Mouse (Mus musculus): ENCODE data around the gene Pard3b.

Pard3b gene

DNA sequence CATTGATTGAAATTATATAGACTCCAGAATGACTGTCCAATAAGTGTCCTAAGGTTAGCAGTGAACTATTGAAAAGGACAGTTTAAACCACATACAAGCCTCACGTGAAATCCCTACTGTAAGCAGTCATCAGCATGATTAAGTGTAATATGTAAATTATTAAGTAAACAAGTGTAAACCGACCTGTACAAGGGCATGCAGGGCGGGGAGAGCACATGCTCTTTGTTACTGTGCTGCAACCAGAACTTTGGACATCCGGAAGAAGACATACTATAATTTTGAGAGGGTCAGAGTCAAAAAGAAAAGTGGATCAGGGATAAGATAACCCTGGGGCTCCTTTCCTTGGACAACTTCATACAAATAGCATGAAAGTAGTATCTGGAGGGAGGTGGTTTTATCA, 749.4 kb downstream of the Pard3b start:
- no peak for ATAC-seq (ENCODE audit: low TSS enrichment)

- no peak for ATAC-seq (ENCODE audit: low TSS enrichment)
Observed at GRCm38 (mm10) chr1:62392863-62393262, 754.2 kb downstream of the Pard3b start.

DNA sequence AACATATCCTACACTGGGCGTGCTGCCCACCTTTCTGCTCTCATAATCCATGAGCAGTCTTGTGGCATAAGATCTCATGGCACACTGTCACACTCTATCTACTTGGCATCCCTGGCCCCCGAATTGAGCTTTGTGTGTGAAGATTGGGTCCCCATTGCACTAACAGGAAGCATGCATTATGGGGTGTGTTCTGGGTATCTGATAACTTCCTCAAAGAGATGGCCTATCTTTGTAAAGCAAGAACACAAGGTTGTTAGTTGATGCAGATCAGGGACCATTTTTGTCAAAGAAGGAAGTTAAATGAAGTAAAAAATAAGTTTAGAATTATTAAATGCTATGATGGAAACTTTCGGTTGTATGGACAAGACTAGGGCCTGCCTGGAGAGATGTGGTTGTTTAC, 755.9 kb downstream of the Pard3b start:
- ATAC-seq (ENCODE audit: low TSS enrichment): no peak

DNA sequence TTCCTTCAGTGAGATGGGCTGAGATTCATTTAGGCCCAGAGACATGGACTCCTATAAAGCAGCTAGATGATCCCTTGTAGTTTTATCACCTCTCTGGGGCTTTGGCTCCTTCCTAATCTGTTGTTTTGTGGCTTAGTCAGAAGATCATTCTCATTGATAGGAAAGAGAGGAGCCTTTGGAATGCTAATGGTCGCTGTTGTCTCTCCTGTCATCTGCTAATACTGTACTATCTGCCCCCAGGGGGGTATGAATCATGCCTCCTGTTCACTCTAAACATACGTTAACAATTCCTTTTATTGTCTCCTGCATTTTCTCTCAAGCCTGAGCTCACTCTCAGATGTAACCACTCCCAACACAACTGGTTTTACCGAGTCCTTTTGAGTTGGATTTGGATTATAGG, 759.6 kb downstream of the Pard3b start:
- no peak; the same call in 1 of the 2 replicates for ATAC-seq (ENCODE audit: low TSS enrichment)

GRCm38 (mm10) chr1:62398738-62399137, 760.1 kb downstream of the Pard3b start:
- peak; percentile 100 for ATAC-seq (ENCODE audit: low TSS enrichment)

- ATAC-seq (ENCODE audit: low TSS enrichment): no peak
Observed at GRCm38 (mm10) chr1:62405061-62405460, 766.4 kb downstream of the Pard3b start.

DNA sequence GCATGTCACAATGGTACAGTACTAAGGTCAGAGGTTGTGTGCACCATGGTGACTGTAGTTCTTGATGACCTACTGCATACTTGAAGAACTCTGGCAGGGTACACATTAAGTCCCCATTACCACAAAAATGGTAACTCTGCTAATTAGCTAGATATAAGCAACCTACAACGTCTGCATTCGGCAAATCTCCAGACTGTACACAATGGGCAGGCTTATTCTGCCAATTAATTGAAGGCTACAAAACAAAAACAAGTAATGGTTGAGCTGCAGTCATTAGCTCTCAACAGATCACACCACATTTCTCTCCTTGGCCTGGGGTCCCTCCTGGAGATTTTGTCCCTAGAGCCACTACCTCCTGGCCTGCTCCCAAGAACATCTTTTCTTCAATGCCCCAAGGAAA, 772.7 kb downstream of the Pard3b start:
- ATAC-seq (ENCODE audit: low TSS enrichment): no peak

- no peak for ATAC-seq (ENCODE audit: low TSS enrichment)
Observed at GRCm38 (mm10) chr1:62412019-62412418, 773.4 kb downstream of the Pard3b start.

GRCm38 (mm10) chr1:62412988-62413387, 774.4 kb downstream of the Pard3b start:
- ATAC-seq (ENCODE audit: low TSS enrichment): no peak

DNA sequence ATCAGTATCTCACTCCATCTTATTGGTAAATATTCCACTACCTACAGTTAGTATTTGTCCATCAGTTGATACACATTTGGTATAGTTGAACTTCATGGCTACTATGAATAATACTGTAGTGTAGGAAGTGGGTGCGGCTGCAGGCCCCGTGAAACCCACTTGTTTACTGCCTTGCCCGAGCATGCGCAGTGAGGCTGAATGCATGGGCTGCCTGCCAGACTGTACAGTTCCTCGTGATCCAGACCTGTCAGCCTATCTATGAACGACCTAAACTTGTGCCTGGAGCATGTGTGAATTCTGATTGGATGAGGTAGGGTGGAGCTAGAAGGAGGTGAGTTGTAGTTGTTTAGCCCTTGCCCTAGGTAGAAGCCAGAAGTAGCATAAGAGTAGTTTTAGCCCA, 775.9 kb downstream of the Pard3b start:
- ATAC-seq (ENCODE audit: low TSS enrichment): no peak

DNA sequence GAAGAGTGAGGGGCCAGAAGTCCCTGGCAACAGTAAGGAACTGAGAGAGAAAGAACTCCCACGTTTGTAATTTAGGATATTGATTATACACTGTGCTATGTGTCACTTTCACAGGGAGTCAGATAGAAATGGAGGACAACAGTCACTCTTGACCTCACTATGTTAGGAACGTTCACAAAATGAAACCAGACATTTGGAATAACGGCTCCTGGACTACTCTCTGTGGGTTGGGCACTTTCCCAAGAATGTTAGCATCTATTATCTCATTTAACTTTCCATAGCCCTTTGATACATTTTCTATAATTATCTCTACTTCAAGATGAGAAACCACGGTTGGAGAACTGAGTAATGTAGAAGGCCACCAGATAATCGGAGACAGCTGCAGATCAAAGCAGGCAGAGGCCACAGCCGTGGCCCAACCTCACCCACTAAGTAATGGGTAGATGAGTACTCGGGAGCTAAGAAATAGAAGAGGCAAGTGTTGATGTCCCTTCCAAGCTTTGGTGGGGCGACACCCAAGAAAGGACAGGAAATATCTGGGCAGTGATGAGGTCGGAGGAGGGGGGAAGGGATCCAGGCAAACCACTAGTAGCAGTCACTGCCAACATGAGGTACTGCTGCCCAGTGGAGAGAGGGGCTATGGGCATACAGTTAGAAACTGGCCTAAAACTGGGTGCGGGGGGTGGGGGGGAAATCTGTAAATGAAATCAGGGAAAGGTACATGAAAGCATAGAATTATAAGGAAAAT, 778.2 kb downstream of the Pard3b start:
- no peak for ATAC-seq (ENCODE audit: low TSS enrichment)

GRCm38 (mm10) chr1:62422896-62423650, 784.4 kb downstream of the Pard3b start:
- ATAC-seq (ENCODE audit: low TSS enrichment): no peak

DNA sequence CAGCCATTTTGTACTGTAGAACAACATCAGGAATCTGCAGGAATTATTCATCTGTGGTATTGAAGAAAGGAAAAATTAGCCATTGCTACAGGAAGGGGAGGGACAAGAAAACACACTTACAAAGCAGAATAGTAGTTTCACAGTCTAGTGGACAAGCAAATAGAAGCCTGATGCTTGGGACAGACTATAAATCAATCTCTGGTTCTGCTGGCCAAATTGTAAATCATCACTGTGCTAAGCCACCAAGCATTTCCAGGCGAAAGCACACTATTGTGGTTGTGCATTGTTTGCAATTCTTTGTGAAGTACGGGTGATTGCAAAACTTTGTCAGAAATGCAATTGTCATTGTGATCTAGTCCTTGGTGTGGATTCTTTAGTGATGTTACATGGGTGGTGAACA, 786.7 kb downstream of the Pard3b start:
- ATAC-seq (ENCODE audit: low TSS enrichment): no peak

- ATAC-seq (ENCODE audit: low TSS enrichment): no peak
Observed at GRCm38 (mm10) chr1:62428736-62429135, 790.1 kb downstream of the Pard3b start.

GRCm38 (mm10) chr1:62429333-62430182, 790.9 kb downstream of the Pard3b start:
- no peak for ATAC-seq (ENCODE audit: low TSS enrichment)

- ATAC-seq (ENCODE audit: low TSS enrichment): no peak
Observed at GRCm38 (mm10) chr1:62431054-62431453, 792.4 kb downstream of the Pard3b start.

GRCm38 (mm10) chr1:62433891-62434290, 795.3 kb downstream of the Pard3b start:
- ATAC-seq (ENCODE audit: low TSS enrichment): no peak

DNA sequence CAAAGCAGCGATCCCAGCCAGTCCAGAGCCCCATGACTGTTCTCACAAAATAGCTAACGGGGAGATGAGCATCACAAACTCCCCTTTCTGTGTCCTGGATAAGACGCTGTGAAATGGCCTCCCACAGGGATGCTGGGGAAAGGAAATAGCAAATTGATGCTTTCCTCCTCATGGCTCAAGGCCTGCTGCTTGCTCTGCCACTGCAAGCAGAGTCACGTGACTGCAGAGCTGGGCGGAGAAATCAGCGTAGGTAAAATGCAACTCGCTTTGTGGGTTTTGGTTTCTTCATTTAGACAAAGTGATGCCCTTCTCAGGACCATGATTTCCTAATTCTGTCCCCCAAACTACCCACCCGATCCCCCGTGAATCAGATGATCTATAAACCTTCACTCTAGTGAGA, 797.2 kb downstream of the Pard3b start:
- no peak for ATAC-seq (ENCODE audit: low TSS enrichment)

DNA sequence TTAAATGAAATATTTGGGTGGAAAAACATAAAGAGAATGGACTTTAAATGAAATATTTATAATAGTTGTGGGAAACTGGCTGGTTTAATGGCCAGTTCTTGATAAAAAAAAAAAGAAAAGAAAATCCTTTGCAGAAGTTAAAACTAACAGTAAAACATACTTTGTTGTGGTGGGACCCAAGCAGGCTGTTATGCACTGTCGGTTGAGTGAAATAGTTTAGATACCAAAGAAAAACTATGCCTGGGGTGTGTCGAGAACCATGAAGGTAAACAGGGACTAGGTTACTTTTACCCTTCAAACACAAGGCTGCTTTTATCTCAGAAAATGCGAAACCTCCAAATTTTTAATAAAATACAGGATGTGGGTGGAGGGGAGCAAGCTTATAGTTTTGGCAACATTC, 797.7 kb downstream of the Pard3b start:
- no peak for ATAC-seq (ENCODE audit: low TSS enrichment)

DNA sequence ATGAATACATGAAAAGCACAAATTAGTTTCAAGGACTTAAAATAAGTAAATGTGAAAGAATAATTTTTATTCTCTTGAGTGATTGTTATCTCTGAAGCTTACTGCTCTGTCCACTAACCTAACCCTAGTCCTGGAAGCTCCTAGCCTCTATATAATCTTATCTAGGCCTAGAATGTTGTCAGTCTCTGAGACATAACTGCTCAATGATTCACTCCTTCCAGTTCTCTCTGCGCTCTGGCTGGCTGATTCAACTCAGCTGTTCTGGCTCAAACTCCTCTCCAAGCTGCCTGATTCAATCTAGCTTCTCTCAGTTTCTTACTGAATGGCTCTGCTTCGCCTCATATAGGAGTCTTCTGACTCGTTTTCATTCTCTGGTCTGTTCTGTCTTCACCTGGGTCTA, 798.9 kb downstream of the Pard3b start:
- ATAC-seq (ENCODE audit: low TSS enrichment): no peak

DNA sequence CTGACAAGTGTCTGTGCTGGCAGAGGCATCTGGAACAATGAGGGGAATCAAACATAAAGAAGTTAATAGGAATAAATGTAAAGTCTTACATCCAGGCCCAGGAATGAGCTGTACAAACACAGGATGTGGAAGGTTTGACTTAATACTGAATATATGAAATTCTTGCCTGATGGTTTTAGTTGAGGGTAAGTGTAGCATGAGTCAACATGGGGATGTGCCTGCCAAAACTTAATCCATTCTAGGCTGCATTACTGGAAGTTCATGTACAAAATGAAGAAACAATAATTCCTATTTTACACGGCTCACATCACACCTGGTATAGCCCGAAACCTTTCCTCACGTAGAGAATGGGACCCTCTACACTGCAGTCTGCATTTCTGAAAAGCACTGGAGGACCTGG, 805.8 kb downstream of the Pard3b start:
- ATAC-seq (ENCODE audit: low TSS enrichment): no peak

DNA sequence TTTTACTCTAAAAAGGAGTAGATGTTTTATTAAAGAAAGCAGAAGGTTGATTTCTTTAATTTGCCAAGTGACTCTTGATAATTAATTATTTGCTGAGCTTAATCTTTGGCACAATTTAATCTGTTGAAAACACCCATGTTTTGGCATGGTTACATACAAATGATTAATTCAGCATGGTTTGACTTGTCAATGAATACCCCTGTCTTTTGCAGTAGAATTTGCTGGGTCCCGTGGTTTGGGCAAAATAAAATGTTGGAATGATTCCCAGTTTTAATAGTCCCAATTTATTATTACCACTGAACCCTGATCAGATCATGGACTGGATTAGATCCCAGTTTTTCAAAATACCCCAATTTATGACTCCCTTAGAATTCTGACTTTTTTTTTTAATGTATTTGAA, 808.2 kb downstream of the Pard3b start:
- no peak for ATAC-seq (ENCODE audit: low TSS enrichment)
